Mouse (Mus musculus): ENCODE data around the gene Phtf2. TPM values are rescaled to one million over a fixed set of nuclear protein-coding genes. Genes with fewer than 3 reads are reported as not detected.

Gene Phtf2
- total RNA-seq, 1 experiment = 44.9 TPM

GRCm38 (mm10) chr5:20913372-20914275 lies 31.7 kb upstream of the Phtf2 start:
- H3K9ac ChIP-seq (ENCODE audit: insufficient read depth, low read depth, low read length, poor library complexity, severe bottlenecking) = no peak overlapping the region
- no peak for TF ChIP-seq HCFC1 (IDR thresholded peaks at IDR 0.05; ENCODE audit: borderline replicate concordance, insufficient read depth, low read length)
- TF ChIP-seq MAFK (IDR thresholded peaks at IDR 0.05; ENCODE audit: insufficient read depth, low read depth, low read length) = no peak
- no peak for TF ChIP-seq ZNF384 (IDR thresholded peaks at IDR 0.05; ENCODE audit: low read depth, low read length)
- no peak for TF ChIP-seq ZC3H11A (IDR thresholded peaks at IDR 0.05; ENCODE audit: borderline replicate concordance, low read depth, low read length)
- no peak for TF ChIP-seq CHD2 (IDR thresholded peaks at IDR 0.05; ENCODE audit: low read depth, low read length)
- peak; percentile 71 for DNase-seq (ENCODE audit: low read depth, low spot score)
- H3K4me3 ChIP-seq (ENCODE audit: insufficient read depth in 1 of 2, low read depth in 1 of 2, low read length in 2 of 2, poor library complexity in 1 of 2, severe bottlenecking in 1 of 2) = no peak overlapping the region
- H3K36me3 ChIP-seq (ENCODE audit: control insufficient read depth, insufficient read depth, low read length, poor library complexity, severe bottlenecking) = peaks cover 2% of the 10 kb centered on the region; the same call in 1 of the 2 replicates
- H3K27ac ChIP-seq (ENCODE audit: insufficient read depth, low read depth, low read length, poor library complexity, severe bottlenecking) = peak overlapping the region; percentile 15; the same call in 1 of the 2 replicates
- in situ Hi-C loops (cut with MboI; ENCODE audit: low sequenced_read_pairs in 2 of 2, unreplicated experiment in 2 of 2) = no loop called here
- H3K9me3 ChIP-seq (ENCODE audit: control insufficient read depth, insufficient read depth, low read depth, low read length) = no peaks in the 10 kb centered on the region
- peaks cover 0 to 6% of the 10 kb centered on the region in 2 experiments; a peak in 2 of 4 replicates for H3K4me1 ChIP-seq (ENCODE audit: control insufficient read depth in 2 of 2, insufficient read depth in 2 of 2, low read length in 2 of 2, poor library complexity in 1 of 2)

- TF ChIP-seq CHD2 (IDR thresholded peaks at IDR 0.05; ENCODE audit: low read depth, low read length) (no peak), MAFK (IDR thresholded peaks at IDR 0.05; ENCODE audit: insufficient read depth, low read depth, low read length) (no peak), ZNF384 (IDR thresholded peaks at IDR 0.05; ENCODE audit: low read depth, low read length) (no peak), HCFC1 (IDR thresholded peaks at IDR 0.05; ENCODE audit: borderline replicate concordance, insufficient read depth, low read length) (no peak), ZC3H11A (IDR thresholded peaks at IDR 0.05; ENCODE audit: borderline replicate concordance, low read depth, low read length) (no peak)
- in situ Hi-C loops (cut with MboI; ENCODE audit: low sequenced_read_pairs in 2 of 2, unreplicated experiment in 2 of 2) = no loop called here
- no peak overlapping the region for H3K27ac ChIP-seq (ENCODE audit: insufficient read depth, low read depth, low read length, poor library complexity, severe bottlenecking)
Measured at GRCm38 (mm10) chr5:20911741-20912140, 29.8 kb upstream of the Phtf2 start.

GRCm38 (mm10) chr5:20906191-20906590 lies 24.3 kb upstream of the Phtf2 start:
- no peaks in the 10 kb centered on the region for H3K9me3 ChIP-seq (ENCODE audit: control insufficient read depth, insufficient read depth, low read depth, low read length)
- DNase-seq (ENCODE audit: low read depth, low spot score) = no peak
- TF ChIP-seq HCFC1 (IDR thresholded peaks at IDR 0.05; ENCODE audit: borderline replicate concordance, insufficient read depth, low read length) = no peak
- TF ChIP-seq ZC3H11A (IDR thresholded peaks at IDR 0.05; ENCODE audit: borderline replicate concordance, low read depth, low read length) = no peak
- no peak for TF ChIP-seq CHD2 (IDR thresholded peaks at IDR 0.05; ENCODE audit: low read depth, low read length)
- TF ChIP-seq ZNF384 (IDR thresholded peaks at IDR 0.05; ENCODE audit: low read depth, low read length) = no peak
- TF ChIP-seq MAFK (IDR thresholded peaks at IDR 0.05; ENCODE audit: insufficient read depth, low read depth, low read length) = no peak
- H3K36me3 ChIP-seq (ENCODE audit: control insufficient read depth, insufficient read depth, low read length, poor library complexity, severe bottlenecking) = peaks cover 9% of the 10 kb centered on the region
- in situ Hi-C loops (cut with MboI; ENCODE audit: low sequenced_read_pairs in 2 of 2, unreplicated experiment in 2 of 2) = no loop called here
- H3K4me3 ChIP-seq (ENCODE audit: insufficient read depth in 1 of 2, low read depth in 1 of 2, low read length in 2 of 2, poor library complexity in 1 of 2, severe bottlenecking in 1 of 2) = peak overlapping the region in 1 of 2 experiments; percentile 10; a peak in 1 of 4 replicates
- no peak overlapping the region; the same call in 1 of the 2 replicates for H3K9ac ChIP-seq (ENCODE audit: insufficient read depth, low read depth, low read length, poor library complexity, severe bottlenecking)
- H3K4me1 ChIP-seq (ENCODE audit: control insufficient read depth in 2 of 2, insufficient read depth in 2 of 2, low read length in 2 of 2, poor library complexity in 1 of 2) = no peaks in the 10 kb centered on the region
- no peak overlapping the region for H3K27ac ChIP-seq (ENCODE audit: insufficient read depth, low read depth, low read length, poor library complexity, severe bottlenecking)

More at GRCm38 (mm10) chr5:20911741-20912140, 29.8 kb upstream of the Phtf2 start:
- Histone ChIP-seq H3K9me3 (ENCODE audit: control insufficient read depth, insufficient read depth, low read depth, low read length) (no peaks in the 10 kb centered on the region), H3K9ac (ENCODE audit: insufficient read depth, low read depth, low read length, poor library complexity, severe bottlenecking) (no peak overlapping the region), H3K4me3 (ENCODE audit: insufficient read depth in 1 of 2, low read depth in 1 of 2, low read length in 2 of 2, poor library complexity in 1 of 2, severe bottlenecking in 1 of 2) (no peak overlapping the region), H3K4me1 (ENCODE audit: control insufficient read depth in 2 of 2, insufficient read depth in 2 of 2, low read length in 2 of 2, poor library complexity in 1 of 2) (peaks cover 0 to 6% of the 10 kb centered on the region in 2 experiments; a peak in 2 of 4 replicates), H3K36me3 (ENCODE audit: control insufficient read depth, insufficient read depth, low read length, poor library complexity, severe bottlenecking) (peaks cover 2% of the 10 kb centered on the region; the same call in 1 of the 2 replicates)
- no peak for DNase-seq (ENCODE audit: low read depth, low spot score)

- Histone ChIP-seq H3K27ac (ENCODE audit: insufficient read depth, low read depth, low read length, poor library complexity, severe bottlenecking) (no peak overlapping the region), H3K4me1 (ENCODE audit: control insufficient read depth in 2 of 2, insufficient read depth in 2 of 2, low read length in 2 of 2, poor library complexity in 1 of 2) (no peaks in the 10 kb centered on the region), H3K9me3 (ENCODE audit: control insufficient read depth, insufficient read depth, low read depth, low read length) (no peaks in the 10 kb centered on the region), H3K4me3 (ENCODE audit: insufficient read depth in 1 of 2, low read depth in 1 of 2, low read length in 2 of 2, poor library complexity in 1 of 2, severe bottlenecking in 1 of 2) (no peak overlapping the region), H3K9ac (ENCODE audit: insufficient read depth, low read depth, low read length, poor library complexity, severe bottlenecking) (no peak overlapping the region), H3K36me3 (ENCODE audit: control insufficient read depth, insufficient read depth, low read length, poor library complexity, severe bottlenecking) (peaks cover 9% of the 10 kb centered on the region)
- TF ChIP-seq ZC3H11A (IDR thresholded peaks at IDR 0.05; ENCODE audit: borderline replicate concordance, low read depth, low read length) (no peak), HCFC1 (IDR thresholded peaks at IDR 0.05; ENCODE audit: borderline replicate concordance, insufficient read depth, low read length) (no peak), ZNF384 (IDR thresholded peaks at IDR 0.05; ENCODE audit: low read depth, low read length) (no peak), CHD2 (IDR thresholded peaks at IDR 0.05; ENCODE audit: low read depth, low read length) (no peak), MAFK (IDR thresholded peaks at IDR 0.05; ENCODE audit: insufficient read depth, low read depth, low read length) (no peak)
- in situ Hi-C loops (cut with MboI; ENCODE audit: low sequenced_read_pairs in 2 of 2, unreplicated experiment in 2 of 2) = no loop called here
- no peak for DNase-seq (ENCODE audit: low read depth, low spot score)
Measured at GRCm38 (mm10) chr5:20905437-20905836, 23.5 kb upstream of the Phtf2 start.
